ENCODE assay signal across 27 mouse cellular contexts in the genomic region with DNA sequence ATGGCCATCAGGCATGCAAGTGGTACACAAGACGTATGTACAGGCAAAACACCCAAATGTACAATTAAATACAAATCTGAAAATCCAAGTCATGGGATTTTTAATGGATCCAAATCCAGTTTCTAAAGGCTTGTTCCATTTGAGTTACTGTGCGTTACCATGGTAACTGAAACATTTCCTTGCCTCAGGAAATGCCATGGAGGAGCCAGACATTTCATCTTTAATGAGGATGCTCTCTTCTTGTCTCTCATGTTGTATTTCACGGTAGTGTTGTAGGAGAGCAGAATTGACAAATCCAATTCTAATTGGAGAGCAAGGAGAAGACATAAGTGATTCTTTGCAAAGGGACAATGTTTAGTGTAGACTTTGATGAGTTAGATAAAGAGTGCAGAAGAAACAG. TPM values are rescaled to one million over a fixed set of nuclear protein-coding genes. Genes with fewer than 3 reads are reported as not detected.
DNase-seq lines count a peak whose midpoint lies in the region; ATAC-seq and TF ChIP-seq lines count a peak whose summit lies in the region.
"Had no signal": no experiment of that assay in that cellular context is flagged by ENCODE, and none has a peak within 500 bp of the region (broad histone marks: within the 10 kb centered on the region; RNA-seq: fewer than 3 reads in every experiment).

No protein-coding gene starts in this region.

- no peak overlapping the region for H3K9ac ChIP-seq in midbrain, embryonic 14.5 days (replicated peaks; ENCODE audit: low read length)
- H3K9ac ChIP-seq in midbrain, embryonic 13.5 days (replicated peaks), result no peak overlapping the region
- H3K9ac ChIP-seq: embryonic facial prominence, embryonic 12.5 days; embryonic facial prominence, embryonic 15.5 days; heart, embryonic 13.5 days; hindbrain, embryonic 14.5 days; intestine, embryonic 15.5 days had no signal

- no peak for DNase-seq in frontal cortex, postnatal 25 days (ENCODE audit: low spot score in 2 of 2)
- DNase-seq in midbrain, embryonic 14.5 days, result peak; percentile 57
- peak; percentile 41 for DNase-seq in brain, adult 2 months (ENCODE audit: low read depth, low spot score)
- peak; percentile 51 for DNase-seq in brain, embryonic 14.5 days (ENCODE audit: low read depth)
- no peak for DNase-seq in urinary bladder, postnatal 36 days (ENCODE audit: low spot score in 2 of 2)
- DNase-seq: adrenal gland, adult 2 months; adrenal gland, postnatal 14 days; cerebellum, adult 11 months; cerebellum, adult 2 months; cerebellum, adult 9-11 months; cerebellum, postnatal 25 days; gastrocnemius, adult 2 months; gastrocnemius, postnatal 14 days; heart, adult 2 months; heart, postnatal 14 days; heart, postnatal 4 days had no signal

- no peaks in the 10 kb centered on the region for H3K27me3 ChIP-seq in midbrain, embryonic 14.5 days (ENCODE audit: control insufficient read depth, insufficient read depth, low read length)
- no peaks in the 10 kb centered on the region for H3K27me3 ChIP-seq in midbrain, embryonic 13.5 days
- H3K27me3 ChIP-seq: embryonic facial prominence, embryonic 12.5 days; embryonic facial prominence, embryonic 15.5 days; heart, embryonic 13.5 days; intestine, embryonic 15.5 days had no signal

- H3K4me1 ChIP-seq in midbrain, embryonic 14.5 days (ENCODE audit: control insufficient read depth, insufficient read depth, low read length), result no peaks in the 10 kb centered on the region
- no peaks in the 10 kb centered on the region for H3K4me1 ChIP-seq in midbrain, embryonic 13.5 days (replicated peaks)
- H3K4me1 ChIP-seq: embryonic facial prominence, embryonic 12.5 days; embryonic facial prominence, embryonic 15.5 days; heart, embryonic 10.5 days; heart, embryonic 13.5 days; intestine, embryonic 15.5 days had no signal

- H3K27ac ChIP-seq in midbrain, embryonic 14.5 days (replicated peaks; ENCODE audit: low read depth, low read length), result no peak overlapping the region
- no peak overlapping the region for H3K27ac ChIP-seq in midbrain, embryonic 13.5 days
- H3K27ac ChIP-seq: embryonic facial prominence, embryonic 12.5 days; embryonic facial prominence, embryonic 15.5 days; gastrocnemius, adult 2 months; heart, adult 2 months; heart, embryonic 10.5 days; heart, embryonic 13.5 days; hindbrain, embryonic 14.5 days; intestine, embryonic 15.5 days had no signal

- peak; percentile 77 for ATAC-seq in frontal cortex, adult (ENCODE audit: low TSS enrichment)
- no peak for ATAC-seq in midbrain, embryonic 14.5 days (ENCODE audit: low FRiP score, low TSS enrichment)
- no peak for ATAC-seq in midbrain, embryonic 13.5 days
- no peak for ATAC-seq in granulocyte monocyte progenitor cell, adult 5-6 weeks (replicated peaks; ENCODE audit: poor library complexity, severe bottlenecking)
- ATAC-seq: CD4-positive, CD25-positive, alpha-beta regulatory T cell, adult 4 months; intestine, embryonic 15.5 days had no signal

- no peak for TF ChIP-seq POLR2A in brain, embryonic 14.5 days (IDR thresholded peaks at IDR 0.05; ENCODE audit: borderline replicate concordance, extremely low read depth, insufficient read depth, insufficient read length, poor library complexity, severe bottlenecking)

- H3K9me3 ChIP-seq in midbrain, embryonic 14.5 days (ENCODE audit: control insufficient read depth, low read length), result no peaks in the 10 kb centered on the region
- no peaks in the 10 kb centered on the region for H3K9me3 ChIP-seq in midbrain, embryonic 13.5 days
- H3K9me3 ChIP-seq: embryonic facial prominence, embryonic 12.5 days; embryonic facial prominence, embryonic 15.5 days; heart, embryonic 10.5 days; heart, embryonic 13.5 days; intestine, embryonic 15.5 days had no signal

- no peak overlapping the region for H3K4me2 ChIP-seq in midbrain, embryonic 14.5 days (ENCODE audit: low read length)
- H3K4me2 ChIP-seq in midbrain, embryonic 13.5 days (replicated peaks), result no peak overlapping the region
- H3K4me2 ChIP-seq: embryonic facial prominence, embryonic 12.5 days; embryonic facial prominence, embryonic 15.5 days; heart, embryonic 13.5 days; hindbrain, embryonic 14.5 days; intestine, embryonic 15.5 days had no signal

- WGBS in midbrain, embryonic 14.5 days, result 64% methylated on average over 3 of the region's 3 CpGs
- 74% methylated on average over 3 of the region's 3 CpGs for WGBS in midbrain, embryonic 13.5 days

- H3K4me3 ChIP-seq in midbrain, embryonic 14.5 days (replicated peaks; ENCODE audit: low read depth, low read length), result no peak overlapping the region
- H3K4me3 ChIP-seq in midbrain, embryonic 13.5 days (replicated peaks), result no peak overlapping the region
- H3K4me3 ChIP-seq: embryonic facial prominence, embryonic 12.5 days; embryonic facial prominence, embryonic 15.5 days; gastrocnemius, adult 2 months; heart, adult 2 months; heart, embryonic 10.5 days; heart, embryonic 13.5 days; intestine, embryonic 15.5 days had no signal

- no peak for TF ChIP-seq CTCF in brain, embryonic 14.5 days (IDR thresholded peaks at IDR 0.05; ENCODE audit: borderline replicate concordance, extremely low read depth, insufficient read depth, insufficient read length)

- no peaks in the 10 kb centered on the region for H3K36me3 ChIP-seq in midbrain, embryonic 14.5 days (ENCODE audit: control insufficient read depth, insufficient read depth, low read length)
- no peaks in the 10 kb centered on the region for H3K36me3 ChIP-seq in midbrain, embryonic 13.5 days
- H3K36me3 ChIP-seq: heart, embryonic 10.5 days; intestine, embryonic 15.5 days had no signal

RNA-seq across cellular contexts. Expression of gene BC067074, which starts 31.3 kb away (rescaled TPM):
- 0.40 and 0.83 TPM in 2 replicates for polyA plus RNA-seq in midbrain, embryonic 14.5 days (2014; fragmentation: Nextera tagmentation; extraction: Ambion mirVana)
- 0.88 and 0.93 TPM in 2 replicates for polyA plus RNA-seq in midbrain, embryonic 13.5 days (2015; fragmentation: Nextera tagmentation; extraction: Ambion mirVana)
- 1.5 and 2.7 TPM in 2 replicates for polyA plus RNA-seq in brain, embryonic 14.5 days (2012; rRNA removed)
- total RNA-seq in granulocyte monocyte progenitor cell, adult 5-6 weeks (2014; fragmentation: Nextera tagmentation), result not detected in 2 replicates
- total RNA-seq in granulocyte monocyte progenitor cell, adult 5-6 weeks (2017), result not detected in 2 replicates
- total RNA-seq: MEL had no signal
- polyA plus RNA-seq: CD4-positive, CD25-positive, alpha-beta regulatory T cell, adult 4 months had no signal

Comparison
In these comparisons a context has a peak if more than half of its experiments do, and no peak if none do; other contexts are left out.
1. DNase-seq: peak in midbrain, embryonic 14.5 days (single experiment), brain, adult 2 months (single experiment) and brain, embryonic 14.5 days (single experiment); none in frontal cortex, postnatal 25 days (0 of 2) and urinary bladder, postnatal 36 days (0 of 2).